Mouse (Mus musculus) gastrocnemius, adult 18-20 months (tissue): ENCODE data around the gene C7. TPM values are rescaled to one million over a fixed set of nuclear protein-coding genes. Genes with fewer than 3 reads are reported as not detected.
"Not testable (repeated sequence)": the region's sequence is repeated elsewhere in the genome, so short reads cannot be mapped to it uniquely, and the experiment has no call there.

ENCODE experiments used
- DNase-seq: peaks from one replicate; pipeline ENCODE4 v3.0.0; 2021; ENCODE audit warnings: low spot score
- long read RNA-seq, 2 experiments: library from polyadenylated mRNA; stranded (forward); transcript quantifications; one replicate each; pipeline ENCODE4 v2.0.0; 2021
- total RNA-seq, 2 experiments: library from RNA; stranded (reverse); gene quantifications; 2 replicates each; pipeline ENCODE4 v1.2.3; 2021

Gene C7
- 1 to 10 TPM; 1.7 to 5.1 TPM for total RNA-seq
- long read RNA-seq, experiment 1, transcript C7-201 (18 exons, 2,676 nt): major isoform, 9 of 12 reads
- long read RNA-seq, experiment 1, partial matches to known transcripts: 1 of 12 reads
- long read RNA-seq, experiment 1, other reads (novel, unspliced or antisense): 2 of 12 reads
- long read RNA-seq, experiment 2, partial matches to known transcripts: 1 of 1 reads
- long read RNA-seq, experiment 2, other reads (novel, unspliced or antisense): 0 of 1 reads

GRCm38 (mm10) chr15:5063635-5064034 lies at the start of gene C7:
Gene C7 (minus strand): TSS chr15:5063740.
- peak; percentile 18 for DNase-seq

- DNase-seq: no peak
Observed at GRCm38 (mm10) chr15:5112651-5113050, 49.1 kb upstream of the C7 start.

DNA sequence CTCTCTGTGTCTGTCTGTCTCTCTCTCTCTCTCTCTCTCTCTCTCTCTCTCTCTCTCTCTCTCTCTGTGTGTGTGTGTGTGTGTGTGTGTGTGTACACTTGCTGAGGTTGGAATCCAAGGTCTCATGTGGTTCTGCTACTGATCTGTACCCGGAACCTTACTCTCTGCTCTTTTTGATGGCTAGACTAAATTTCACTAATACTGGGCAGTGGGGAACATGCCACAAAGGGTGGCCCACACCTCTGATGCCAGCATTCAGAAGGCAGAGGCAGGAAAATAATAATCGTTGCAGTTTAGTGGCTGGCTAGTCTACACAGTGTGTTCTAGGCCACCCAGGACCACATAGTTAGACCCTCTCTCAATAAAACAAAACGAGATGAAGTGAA lies 45.1 kb upstream of the C7 start:
- DNase-seq: no peak

GRCm38 (mm10) chr15:5107686-5108654 lies 44.4 kb upstream of the C7 start, which contains the start of gene Card6:
Gene Card6 (minus strand): TSS chr15:5108539.
- no peak for DNase-seq

GRCm38 (mm10) chr15:5106293-5106692 lies 42.8 kb upstream of the C7 start:
- DNase-seq: no peak

GRCm38 (mm10) chr15:5105891-5106290 lies 42.4 kb upstream of the C7 start:
- DNase-seq: no peak

DNA sequence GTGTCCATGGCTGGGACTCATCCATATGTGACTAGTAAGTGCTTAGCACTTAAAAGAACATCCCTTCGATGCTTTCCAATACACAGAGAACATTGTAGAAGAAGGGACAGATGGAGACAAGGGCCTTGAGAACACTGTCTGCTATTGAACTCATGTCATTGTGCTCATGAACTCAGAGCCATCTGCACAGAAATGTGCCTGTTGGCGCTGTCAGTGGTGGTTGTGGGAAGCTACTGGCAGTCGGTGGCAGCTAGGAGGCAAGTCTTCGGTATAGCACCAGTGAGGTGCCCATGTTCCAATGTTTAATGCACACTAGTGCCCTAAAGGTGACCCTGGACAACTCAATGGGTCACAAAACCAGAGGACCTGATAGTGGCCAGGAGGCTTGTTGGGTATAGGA lies 38.8 kb upstream of the C7 start:
- no peak for DNase-seq

- no peak for DNase-seq
Observed at GRCm38 (mm10) chr15:5097376-5097775, 33.8 kb upstream of the C7 start.

DNA sequence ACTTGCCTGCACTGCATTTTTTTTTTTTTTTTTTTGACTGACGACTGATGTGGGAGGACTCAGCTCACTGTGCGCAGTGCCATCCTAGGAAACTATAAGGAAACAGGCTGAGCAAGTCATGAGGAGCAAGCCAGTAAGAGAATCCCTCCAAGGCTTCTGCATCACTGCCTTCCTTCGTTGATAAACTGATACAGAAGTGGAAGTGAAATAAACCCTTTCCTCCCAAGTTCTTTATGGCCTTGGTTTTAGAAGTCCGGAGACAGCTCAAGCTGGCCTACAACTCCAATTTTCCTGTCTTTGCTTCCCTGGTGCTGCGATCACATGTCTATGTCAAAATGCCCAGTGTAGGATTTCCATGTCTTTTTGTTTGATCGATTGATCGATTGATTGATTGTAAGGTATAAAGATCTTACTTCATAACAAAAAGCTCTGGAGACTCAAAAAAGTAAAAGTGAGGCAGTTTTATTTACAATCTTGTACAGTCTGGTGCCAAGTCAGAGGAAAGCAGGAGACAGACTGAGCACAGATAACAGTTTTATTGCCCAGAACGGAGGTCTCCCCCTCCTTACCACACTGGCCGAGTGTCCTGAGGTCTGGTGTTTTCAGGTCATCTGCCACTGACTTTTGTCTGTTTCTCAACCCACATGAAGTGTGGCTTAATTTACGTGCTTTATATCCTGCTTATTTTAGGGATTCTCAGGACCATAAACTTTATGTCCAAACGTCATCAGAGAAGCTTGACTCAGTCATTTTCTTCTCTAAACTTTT lies 32.2 kb upstream of the C7 start:
- DNase-seq: no peak

DNA sequence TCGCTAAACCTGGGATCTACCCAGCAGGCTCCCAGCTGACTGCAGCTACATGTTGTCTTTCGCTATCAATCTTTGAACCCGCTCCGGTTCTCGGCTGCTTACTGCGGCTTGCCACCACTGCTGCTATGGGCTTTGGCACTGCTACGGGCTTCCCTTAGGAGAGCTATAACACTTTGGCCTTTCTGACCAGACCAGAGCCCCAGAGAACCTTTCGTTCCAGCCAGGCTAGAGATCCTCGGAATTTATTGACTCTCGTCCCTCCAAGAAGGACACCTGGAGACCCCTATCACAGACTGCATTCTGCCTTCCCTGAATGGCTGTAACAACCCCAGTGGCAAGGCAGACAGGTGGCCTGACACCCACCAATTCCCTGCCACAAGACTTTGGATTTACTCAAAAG lies 26.6 kb upstream of the C7 start:
- no peak for DNase-seq

DNA sequence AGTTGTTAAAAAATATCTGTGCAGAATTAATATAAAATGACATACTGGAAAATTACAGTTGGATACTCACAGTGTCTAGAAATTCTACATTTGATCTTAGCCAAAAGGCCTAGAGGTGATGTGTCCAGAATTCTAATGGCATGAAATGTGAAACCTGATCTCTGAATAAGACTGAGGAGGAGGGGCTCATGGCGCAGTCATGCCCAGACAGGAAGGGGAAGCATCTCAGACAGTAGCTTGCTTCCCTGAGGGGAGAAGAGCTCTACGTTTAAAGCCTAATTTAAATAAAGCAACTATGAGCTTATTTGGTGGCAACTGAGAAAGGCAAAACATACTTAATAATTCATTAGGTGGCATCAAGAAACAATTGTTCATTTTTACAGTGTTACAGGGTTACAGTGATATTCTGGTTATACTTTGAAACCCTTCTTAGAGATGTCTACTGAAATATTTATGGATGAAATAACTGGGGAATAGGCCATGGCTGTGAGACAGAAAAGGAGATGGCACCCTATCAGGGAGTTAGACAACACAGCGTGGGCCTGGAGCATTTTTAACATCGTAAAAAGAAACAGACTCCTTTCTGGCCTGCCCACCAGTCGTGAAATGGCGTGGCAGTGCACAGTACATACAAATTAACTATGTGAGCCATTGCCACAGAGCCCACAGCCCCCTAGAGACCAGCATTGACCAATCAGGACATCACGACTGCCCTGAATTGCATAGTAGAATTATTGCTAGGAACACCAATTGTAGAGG lies 25.5 kb upstream of the C7 start:
- no peak for DNase-seq

DNA sequence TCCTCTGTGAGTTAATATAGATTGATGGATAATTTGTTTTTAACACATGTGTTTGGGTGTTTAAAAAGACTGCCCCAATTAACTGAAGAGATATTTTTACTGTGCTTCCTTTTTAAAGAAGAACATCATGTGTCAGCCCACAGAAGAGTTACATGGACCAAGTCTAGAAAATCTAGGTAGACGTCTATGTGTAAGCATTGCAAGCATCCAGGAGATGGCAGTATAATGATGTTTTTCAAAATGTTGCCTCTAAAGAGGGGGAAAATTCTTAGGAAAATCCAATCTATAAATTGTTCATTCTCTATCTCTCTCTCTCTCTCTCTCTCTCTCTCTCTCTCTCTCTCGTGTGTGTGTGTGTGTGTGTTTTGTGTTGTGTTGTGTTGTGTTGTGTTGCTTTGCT lies 22.6 kb upstream of the C7 start:
- DNase-seq: no peak

- DNase-seq: no peak
Observed at GRCm38 (mm10) chr15:5081235-5081634, 17.7 kb upstream of the C7 start.

- DNase-seq: peak; percentile 32
Observed at GRCm38 (mm10) chr15:5068801-5069518, 5.4 kb upstream of the C7 start.

GRCm38 (mm10) chr15:5045560-5046284 lies 17.8 kb downstream of the C7 start:
- no peak for DNase-seq

DNA sequence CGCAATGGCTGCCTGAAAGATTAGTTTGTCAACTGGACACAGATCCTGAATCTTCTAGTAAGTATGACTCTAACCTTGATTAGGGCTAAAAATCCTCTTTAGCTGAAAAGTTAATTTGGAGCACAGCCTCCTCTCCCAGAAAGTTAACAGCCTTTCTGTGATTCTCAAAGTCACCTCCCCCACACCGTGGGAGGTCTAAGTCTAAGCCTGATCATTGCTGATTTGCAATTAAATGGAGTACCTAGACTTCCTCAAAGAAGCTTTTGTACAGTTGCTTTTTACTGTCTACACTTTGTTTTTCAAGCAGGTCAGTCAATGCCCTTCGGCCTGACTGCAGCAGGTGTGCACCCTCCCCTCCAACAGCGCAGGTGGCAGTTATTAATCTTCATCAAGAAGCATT lies 34.3 kb downstream of the C7 start:
- DNase-seq: no peak

DNA sequence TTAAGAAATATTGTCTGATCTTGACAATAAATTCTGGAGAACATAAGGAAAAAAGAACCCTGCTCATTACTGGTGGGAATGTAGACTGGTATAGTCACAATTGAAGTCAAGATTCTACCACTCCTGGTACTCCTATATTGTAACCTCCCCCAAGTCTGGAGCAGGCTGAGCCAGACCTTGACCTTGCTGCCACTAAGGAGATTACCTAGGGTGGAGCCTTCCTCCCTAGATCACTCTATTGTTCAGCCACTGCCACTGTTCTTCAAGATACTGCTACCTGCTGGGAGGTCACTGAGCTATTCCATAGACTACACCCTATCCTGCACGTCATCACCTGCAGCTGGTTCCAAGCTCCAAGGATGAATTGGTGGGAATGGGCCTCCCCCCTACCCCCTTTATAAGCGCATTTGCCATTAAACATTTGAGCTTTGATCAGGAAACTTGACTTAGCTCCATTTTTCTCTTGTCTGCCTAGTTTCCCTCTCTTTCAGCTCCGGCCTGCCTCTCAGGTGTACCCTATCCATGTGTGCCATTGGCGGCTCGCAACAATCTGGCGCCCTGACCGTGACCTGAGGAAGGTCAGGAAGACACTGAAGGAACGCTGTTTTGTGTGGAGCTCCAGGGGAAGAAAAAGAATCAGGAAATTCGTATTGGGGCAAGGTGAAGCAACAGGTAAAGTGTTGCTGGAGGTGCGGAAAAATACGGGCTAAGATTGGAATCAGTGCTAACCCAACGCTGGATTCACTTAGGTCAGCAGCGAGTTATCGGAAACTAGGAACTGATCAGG lies 39.9 kb downstream of the C7 start:
- DNase-seq: not testable (repeated sequence)

- DNase-seq: peak; percentile 5
Observed at GRCm38 (mm10) chr15:5009644-5010107, 53.9 kb downstream of the C7 start.
